Mouse (Mus musculus) bone marrow, adult 2 months (tissue): ENCODE measurements at regions not wholly inside any gene's neighbourhood (a gene's known extent, or its start where the extent isn't known, plus 50 kb on each side); places are given as distances from the start of the nearest gene placed in this dataset.

ENCODE experiments used
- CTCF ChIP-seq: fragments of 200-500 bp; IDR thresholded peaks from 2 replicates; pipeline ENCODE4 v1.5.1; 2011; ENCODE audit warnings: low read length, control low read depth; ENCODE audit not compliant: control insufficient read depth, insufficient read depth
- POLR2A ChIP-seq: fragments of 200-500 bp; IDR thresholded peaks from 2 replicates; pipeline ENCODE4 v1.6.1; 2011; ENCODE audit warnings: low read depth, mild to moderate bottlenecking, control low read depth, low read length, borderline replicate concordance; ENCODE audit not compliant: control insufficient read depth

- no peak for TF ChIP-seq CTCF
- no peak for TF ChIP-seq POLR2A
Measured at GRCm38 (mm10) chr12:77617552-77617951, 379.6 kb downstream of the Fut8 start.
